Mouse (Mus musculus) limb, embryonic 14.5 days (tissue): ENCODE data around the gene Col1a1. TPM values are rescaled to one million over a fixed set of nuclear protein-coding genes. Genes with fewer than 3 reads are reported as not detected.
A peak's percentile ranks its signal among the peaks of the same experiment; 100 is the strongest.

Experiments
- ATAC-seq: fragments of 200-750 bp; cut with Nextera tagmentation; 2 replicates; pipeline ENCODE4 v1.8.0; 2017; ENCODE audit warnings: low read depth, moderate number of reproducible peaks, moderate TSS enrichment; ENCODE audit not compliant: low FRiP score
- DNase-seq: peaks from one replicate; pipeline ENCODE4 v3.0.0-alpha.2; 2015; ENCODE audit warnings: low spot score
- H3K27ac ChIP-seq: fragments of 300-500 bp; sonication (generic); replicated peaks from 2 replicates; pipeline ENCODE4 v1.5.1; 2014; ENCODE audit warnings: low read depth, mild to moderate bottlenecking, low read length, moderate library complexity, mixed read lengths
- H3K27me3 ChIP-seq: fragments of 300-500 bp; sonication (generic); 2 replicates; pipeline ENCODE4 v1.6.1; 2014; ENCODE audit warnings: low read length, mixed read lengths; ENCODE audit not compliant: control insufficient read depth, insufficient read depth
- H3K36me3 ChIP-seq: fragments of 300-500 bp; sonication (generic); 2 replicates; pipeline ENCODE4 v1.6.1; 2014; ENCODE audit warnings: mild to moderate bottlenecking, low read length, moderate library complexity, mixed read lengths; ENCODE audit not compliant: control insufficient read depth, insufficient read depth
- H3K4me1 ChIP-seq: fragments of 300-500 bp; sonication (generic); 2 replicates; pipeline ENCODE4 v1.6.1; 2014; ENCODE audit warnings: antibody characterized with exemption, low read length, mixed read lengths; ENCODE audit not compliant: control insufficient read depth, insufficient read depth
- H3K4me2 ChIP-seq: fragments of 300-500 bp; sonication (generic); replicated peaks from 2 replicates; pipeline ENCODE4 v1.6.1; 2014; ENCODE audit warnings: low read depth, mild to moderate bottlenecking, low read length, moderate library complexity; ENCODE audit not compliant: severe bottlenecking
- H3K4me3 ChIP-seq: fragments of 300-500 bp; sonication (generic); replicated peaks from 2 replicates; pipeline ENCODE4 v1.5.1; 2014; ENCODE audit warnings: low read length
- H3K9ac ChIP-seq: fragments of 300-500 bp; sonication (generic); 2 replicates; pipeline ENCODE4 v1.6.1; 2014; ENCODE audit warnings: mild to moderate bottlenecking, low read depth, low read length, moderate library complexity; ENCODE audit not compliant: severe bottlenecking
- H3K9me3 ChIP-seq: fragments of 300-500 bp; sonication (generic); 2 replicates; pipeline ENCODE4 v1.6.1; 2016; ENCODE audit warnings: low read length; ENCODE audit not compliant: control insufficient read depth
- POLR2A ChIP-seq: fragments of 200-500 bp; IDR thresholded peaks from 2 replicates; pipeline ENCODE4 v1.8.0; 2012; ENCODE audit warnings: inconsistent platforms, mild to moderate bottlenecking, moderate library complexity, borderline replicate concordance; ENCODE audit not compliant: insufficient read depth, insufficient read length; ENCODE audit errors: extremely low read depth
- WGBS: fragments of 180-500 bp; shearing (Covaris S2); extraction: QIAGEN DNeasy Blood & Tissue Kit; methylation state at CpG from one replicate; pipeline ENCODE4 v1.1.7; 2014; 5-methylcytosine and 5-hydroxymethylcytosine counted together
- polyA plus RNA-seq, 2 experiments: library from polyadenylated mRNA; depleted of rRNA in 1 of 2; stranded (reverse) in 1 of 2; unstranded in 1 of 2; fragments of >200 nt; fragmentation: Nextera tagmentation in 1 of 2; extraction: Ambion mirVana in 1 of 2; gene quantifications; 2 replicates each; pipeline versions ENCODE4 v1.2.1 to v1.2.3; 2012 to 2014

The Col1a1 gene
- polyA plus RNA-seq, 2 experiments, result 1,421 to 2,873 TPM

DNA sequence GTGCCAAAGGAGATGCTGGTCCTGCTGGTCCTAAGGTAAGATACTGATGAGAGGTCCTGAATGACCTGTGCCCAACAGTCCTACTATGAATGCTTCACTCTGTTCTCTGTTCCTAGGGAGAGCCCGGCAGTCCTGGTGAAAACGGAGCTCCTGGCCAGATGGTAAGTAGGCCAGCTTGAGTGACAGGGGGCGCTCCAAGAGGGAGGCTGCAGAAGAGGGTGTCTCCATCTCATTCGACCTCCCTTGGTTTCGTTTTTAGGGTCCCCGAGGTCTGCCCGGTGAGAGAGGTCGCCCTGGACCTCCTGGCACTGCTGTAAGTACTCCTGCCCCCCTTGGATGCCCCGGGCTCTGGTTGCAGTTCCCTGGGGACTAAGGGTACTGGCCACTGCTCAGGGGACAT, 5.1 kb downstream of the Col1a1 start:
- no peaks in the 10 kb centered on the region for H3K9me3 ChIP-seq
- peak overlapping the region; percentile 93 for H3K27ac ChIP-seq
- peak overlapping the region; percentile 73 for H3K4me2 ChIP-seq
- 0 out of 2 replicates have a peak overlapping the region, but pooled peaks have one; percentile 75 for H3K4me3 ChIP-seq
- peaks cover 21% of the 10 kb centered on the region for H3K4me1 ChIP-seq
- peak overlapping the region; percentile 93; the same call in 1 of the 2 replicates for H3K9ac ChIP-seq
- no peak for TF ChIP-seq POLR2A
- ATAC-seq (no peak), DNase-seq (no peak)
- H3K36me3 ChIP-seq, result peaks cover 84% of the 10 kb centered on the region
- H3K27me3 ChIP-seq, result no peaks in the 10 kb centered on the region
- 55% methylated on average over 8 of the region's 9 CpGs for WGBS

DNA sequence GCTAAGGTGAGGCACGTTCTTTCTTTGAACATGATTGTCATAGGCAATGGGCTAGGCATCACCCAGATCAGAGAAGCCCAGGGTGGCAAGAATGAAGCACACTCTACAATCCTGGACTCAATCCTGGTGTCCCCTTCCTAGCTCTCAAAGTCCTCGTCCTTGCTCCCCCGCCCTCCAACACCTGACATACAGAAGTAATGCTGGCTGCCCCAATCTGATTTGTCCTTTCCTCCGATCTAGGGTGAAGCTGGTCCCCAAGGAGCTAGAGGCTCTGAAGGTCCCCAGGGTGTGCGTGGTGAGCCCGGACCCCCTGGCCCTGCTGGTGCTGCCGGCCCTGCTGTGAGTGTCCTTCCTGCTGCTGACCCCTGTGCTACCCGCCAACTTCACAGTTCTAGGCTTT, 5.8 kb downstream of the Col1a1 start:
- TF ChIP-seq POLR2A, result no peak
- H3K9me3 ChIP-seq, result no peaks in the 10 kb centered on the region
- WGBS, result 79% methylated on average over 8 of the region's 8 CpGs
- H3K4me1 ChIP-seq, result peaks cover 21% of the 10 kb centered on the region
- peak overlapping the region; percentile 40 for H3K9ac ChIP-seq
- H3K4me3 ChIP-seq, result no peak overlapping the region
- peaks cover 90% of the 10 kb centered on the region for H3K36me3 ChIP-seq
- DNase-seq, result no peak
- no peak for ATAC-seq
- H3K27me3 ChIP-seq, result no peaks in the 10 kb centered on the region
- peak overlapping the region; percentile 73; the same call in 1 of the 2 replicates for H3K4me2 ChIP-seq
- peak overlapping the region; percentile 93 for H3K27ac ChIP-seq

DNA sequence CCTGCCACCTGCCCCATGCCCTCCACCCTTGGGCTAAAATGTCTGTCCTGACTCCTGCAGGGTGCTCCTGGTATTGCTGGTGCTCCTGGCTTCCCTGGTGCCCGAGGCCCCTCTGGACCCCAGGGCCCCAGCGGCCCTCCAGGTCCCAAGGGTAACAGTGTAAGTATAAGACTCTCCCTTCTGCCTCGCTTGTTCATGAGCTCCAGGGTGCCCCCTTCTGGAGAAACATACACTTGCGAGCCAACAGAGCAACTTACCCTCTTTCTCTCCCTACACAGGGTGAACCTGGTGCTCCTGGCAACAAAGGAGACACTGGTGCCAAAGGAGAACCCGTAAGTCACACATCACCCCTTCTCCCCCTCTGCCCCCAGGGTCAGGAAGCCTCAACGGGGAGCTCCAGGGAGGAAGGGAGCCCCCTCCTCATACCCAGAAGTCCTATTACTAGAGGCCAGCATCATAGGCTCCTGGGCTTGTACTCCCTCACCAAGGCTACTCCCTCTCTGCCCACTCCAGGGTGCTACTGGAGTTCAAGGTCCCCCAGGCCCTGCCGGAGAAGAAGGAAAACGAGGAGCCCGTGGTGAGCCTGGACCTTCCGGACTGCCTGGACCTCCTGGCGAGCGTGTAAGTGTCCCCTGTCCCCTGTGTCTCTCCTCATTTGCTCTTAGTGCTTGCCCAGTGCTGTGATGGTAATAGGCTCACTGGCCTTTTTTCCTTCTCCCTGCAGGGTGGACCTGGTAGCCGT, 6.4 kb downstream of the Col1a1 start:
- no peak for TF ChIP-seq POLR2A
- no peak for ATAC-seq
- H3K9ac ChIP-seq, result 0 out of 2 replicates have a peak overlapping the region, but pooled peaks have one; percentile 34
- H3K36me3 ChIP-seq, result peaks cover 97% of the 10 kb centered on the region
- peak overlapping the region; percentile 93 for H3K27ac ChIP-seq
- no peak overlapping the region for H3K4me3 ChIP-seq
- H3K27me3 ChIP-seq, result no peaks in the 10 kb centered on the region
- no peak for DNase-seq
- H3K4me1 ChIP-seq, result peaks cover 21% of the 10 kb centered on the region
- H3K4me2 ChIP-seq, result peak overlapping the region; percentile 73
- H3K9me3 ChIP-seq, result no peaks in the 10 kb centered on the region
- 56% methylated on average over 13 of the region's 13 CpGs for WGBS

DNA sequence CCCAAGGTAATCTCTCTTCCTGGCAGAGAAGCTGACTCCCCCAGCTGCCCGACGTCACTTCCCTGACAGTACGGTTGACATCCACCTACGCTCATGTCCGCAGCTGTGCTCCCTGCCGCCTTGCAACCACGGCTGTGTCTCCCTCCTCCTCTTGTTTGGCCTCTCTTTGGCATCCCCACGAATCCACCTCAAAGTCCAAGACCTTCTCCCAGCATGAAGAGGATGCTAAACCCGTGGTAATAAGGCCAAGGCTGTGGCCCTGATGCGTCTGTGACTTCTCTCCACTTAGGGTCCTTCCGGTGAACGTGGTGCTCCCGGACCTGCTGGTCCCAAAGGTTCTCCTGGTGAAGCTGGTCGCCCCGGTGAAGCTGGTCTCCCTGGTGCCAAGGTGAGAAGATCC, 7.0 kb downstream of the Col1a1 start:
- Histone ChIP-seq H3K4me1 (peaks cover 20% of the 10 kb centered on the region), H3K27me3 (no peaks in the 10 kb centered on the region), H3K36me3 (peaks cover 99% of the 10 kb centered on the region), H3K27ac (peak overlapping the region; percentile 93), H3K9me3 (no peaks in the 10 kb centered on the region), H3K4me2 (peak overlapping the region; percentile 73; the same call in 1 of the 2 replicates), H3K4me3 (no peak overlapping the region), H3K9ac (peak overlapping the region; percentile 34; the same call in 1 of the 2 replicates)
- WGBS, result 83% methylated on average over 15 of the region's 15 CpGs
- no peak for TF ChIP-seq POLR2A
- no peak for DNase-seq
- no peak for ATAC-seq

DNA sequence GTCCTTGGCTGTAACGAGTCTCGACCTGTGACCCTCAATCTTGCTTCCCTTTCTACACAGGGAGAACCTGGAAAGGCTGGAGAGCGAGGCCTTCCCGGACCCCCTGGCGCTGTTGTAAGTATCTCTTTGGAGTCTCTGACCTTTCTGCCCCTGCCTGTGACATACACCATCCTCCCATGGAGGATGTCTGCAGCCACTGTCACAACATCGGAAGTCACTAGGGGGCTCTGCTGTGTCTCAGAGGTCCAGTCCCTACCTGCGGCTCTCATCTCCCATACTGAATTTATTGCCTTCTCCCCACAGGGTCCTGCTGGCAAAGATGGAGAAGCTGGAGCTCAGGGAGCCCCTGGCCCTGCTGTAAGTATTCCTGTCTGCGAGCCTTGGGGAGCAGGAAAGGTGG, 8.3 kb downstream of the Col1a1 start:
- Histone ChIP-seq H3K36me3 (peaks cover 100% of the 10 kb centered on the region), H3K4me3 (no peak overlapping the region), H3K27ac (peak overlapping the region; percentile 93), H3K4me1 (peaks cover 15% of the 10 kb centered on the region), H3K9ac (peak overlapping the region; percentile 34; the same call in 1 of the 2 replicates), H3K27me3 (no peaks in the 10 kb centered on the region), H3K9me3 (no peaks in the 10 kb centered on the region), H3K4me2 (peak overlapping the region; percentile 73; the same call in 1 of the 2 replicates)
- no peak for DNase-seq
- WGBS, result 20% methylated on average over 8 of the region's 8 CpGs
- no peak for TF ChIP-seq POLR2A
- ATAC-seq, result no peak
